Mouse (Mus musculus): ENCODE data around the gene Ubfd1. TPM values are rescaled to one million over a fixed set of nuclear protein-coding genes. Genes with fewer than 3 reads are reported as not detected.
"Not testable (repeated sequence)": the region's sequence is repeated elsewhere in the genome, so short reads cannot be mapped to it uniquely, and the experiment has no call there.

The Ubfd1 gene
- polyA plus RNA-seq, 1 experiment from 2014 or later: 73.3 TPM

- ATAC-seq (ENCODE audit: low FRiP score): no peak
- Histone ChIP-seq H3K4me2 (no peak overlapping the region), H3K27me3 (replicated peaks) (no peaks in the 10 kb centered on the region), H3K27ac (replicated peaks) (no peak overlapping the region), H3K36me3 (peaks cover 74% of the 10 kb centered on the region), H3K9ac (replicated peaks) (no peak overlapping the region), H3K9me3 (replicated peaks) (no peaks in the 10 kb centered on the region), H3K4me3 (replicated peaks) (no peak overlapping the region), H3K4me1 (peaks cover 8% of the 10 kb centered on the region)
- WGBS: 100% methylated on average over 2 of the region's 2 CpGs
Measured at GRCm38 (mm10) chr7:122094564-122095330, 27.8 kb downstream of the Ubfd1 start.

GRCm38 (mm10) chr7:122098009-122098408 lies 31.0 kb downstream of the Ubfd1 start:
- Histone ChIP-seq H3K27ac (replicated peaks) (no peak overlapping the region), H3K27me3 (replicated peaks) (no peaks in the 10 kb centered on the region), H3K4me3 (replicated peaks) (no peak overlapping the region), H3K4me2 (no peak overlapping the region), H3K9me3 (replicated peaks) (no peaks in the 10 kb centered on the region), H3K36me3 (peaks cover 45% of the 10 kb centered on the region), H3K9ac (replicated peaks) (no peak overlapping the region), H3K4me1 (peaks cover 28% of the 10 kb centered on the region)
- ATAC-seq (ENCODE audit: low FRiP score): no peak
- 94% methylated on average over 3 of the region's 3 CpGs for WGBS

DNA sequence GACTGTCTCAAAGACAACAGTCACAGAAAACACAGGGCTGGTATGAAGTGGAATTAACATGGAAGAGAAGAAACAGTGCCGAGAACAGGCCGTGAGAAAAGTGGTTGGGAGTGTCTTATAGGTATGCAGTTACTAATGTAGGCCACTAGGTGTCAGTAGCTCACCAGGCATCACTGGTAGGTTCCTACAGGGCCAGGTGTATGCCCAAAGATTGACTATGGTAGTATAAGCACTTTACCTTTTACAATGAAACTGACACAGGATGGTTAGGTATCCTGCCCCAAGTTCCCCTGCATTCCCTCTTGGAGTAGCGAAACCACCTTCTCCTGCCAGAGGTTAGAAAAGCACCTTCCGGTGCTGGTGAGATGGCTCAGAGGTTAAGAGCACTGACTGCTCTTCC lies 32.2 kb downstream of the Ubfd1 start:
- peaks cover 28% of the 10 kb centered on the region for H3K4me1 ChIP-seq
- no peak overlapping the region for H3K27ac ChIP-seq (replicated peaks)
- no peaks in the 10 kb centered on the region for H3K27me3 ChIP-seq (replicated peaks)
- H3K4me3 ChIP-seq (replicated peaks): no peak overlapping the region
- H3K36me3 ChIP-seq: peaks cover 42% of the 10 kb centered on the region
- no peaks in the 10 kb centered on the region for H3K9me3 ChIP-seq (replicated peaks)
- 56% methylated on average over 4 of the region's 4 CpGs for WGBS
- H3K4me2 ChIP-seq: no peak overlapping the region
- no peak for ATAC-seq (ENCODE audit: low FRiP score)
- no peak overlapping the region for H3K9ac ChIP-seq (replicated peaks)

GRCm38 (mm10) chr7:122101014-122101746 lies 34.2 kb downstream of the Ubfd1 start:
- Histone ChIP-seq H3K4me3 (replicated peaks) (peak overlapping the region; percentile 69), H3K36me3 (peaks cover 23% of the 10 kb centered on the region), H3K4me1 (peaks cover 28% of the 10 kb centered on the region), H3K27ac (replicated peaks) (peak overlapping the region; percentile 72; the same call in 1 of the 2 replicates), H3K9ac (replicated peaks) (peak overlapping the region; percentile 89), H3K4me2 (peak overlapping the region; percentile 82)
- ATAC-seq (ENCODE audit: low FRiP score): peak; percentile 72
- WGBS: 9% methylated on average over 22 of the region's 28 CpGs
- not testable (repeated sequence) for H3K9me3 ChIP-seq (replicated peaks); H3K27me3 ChIP-seq (replicated peaks)

DNA sequence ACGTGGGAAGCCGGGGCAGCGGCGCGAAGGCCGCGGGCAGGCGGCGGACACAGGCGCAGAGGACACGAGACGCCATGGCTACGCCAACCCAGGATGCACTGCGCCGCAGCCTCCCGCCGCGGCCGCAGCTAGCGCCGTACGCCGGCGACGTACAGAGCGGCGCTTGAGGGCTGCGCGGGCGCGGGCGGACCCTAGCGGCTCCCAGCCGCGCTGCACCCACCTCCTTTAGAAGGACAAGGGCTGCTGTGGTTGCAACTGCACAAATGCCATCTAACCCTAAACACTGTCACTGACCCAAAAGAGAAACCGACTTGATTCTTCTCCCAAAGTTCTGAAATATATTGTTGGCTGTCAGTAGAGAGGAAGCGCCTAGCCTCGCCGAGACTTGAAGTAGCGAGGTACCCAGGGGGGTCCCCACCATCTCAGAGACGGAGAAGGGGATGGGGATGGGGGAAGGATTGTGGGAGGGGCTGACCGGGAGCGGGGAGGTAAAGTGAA lies 34.8 kb downstream of the Ubfd1 start, which contains the start of gene Ndufab1:
Gene Ndufab1 (minus strand): TSS at position 140 of the 498 bp plus-strand sequence.
- peak; percentile 99 for ATAC-seq (ENCODE audit: low FRiP score)
- Histone ChIP-seq H3K36me3 (peaks cover 17% of the 10 kb centered on the region), H3K4me1 (peaks cover 28% of the 10 kb centered on the region), H3K4me2 (peak within 1 kb of the TSS; percentile 82), H3K4me3 (replicated peaks) (peak within 1 kb of the TSS; percentile 69), H3K9ac (replicated peaks) (peak within 1 kb of the TSS; percentile 89), H3K9me3 (replicated peaks) (no peaks in the 10 kb centered on the region), H3K27me3 (replicated peaks) (no peaks in the 10 kb centered on the region), H3K27ac (replicated peaks) (peak within 1 kb of the TSS; percentile 75)
- WGBS: under 1% methylated on average over 38 of the region's 43 CpGs

DNA sequence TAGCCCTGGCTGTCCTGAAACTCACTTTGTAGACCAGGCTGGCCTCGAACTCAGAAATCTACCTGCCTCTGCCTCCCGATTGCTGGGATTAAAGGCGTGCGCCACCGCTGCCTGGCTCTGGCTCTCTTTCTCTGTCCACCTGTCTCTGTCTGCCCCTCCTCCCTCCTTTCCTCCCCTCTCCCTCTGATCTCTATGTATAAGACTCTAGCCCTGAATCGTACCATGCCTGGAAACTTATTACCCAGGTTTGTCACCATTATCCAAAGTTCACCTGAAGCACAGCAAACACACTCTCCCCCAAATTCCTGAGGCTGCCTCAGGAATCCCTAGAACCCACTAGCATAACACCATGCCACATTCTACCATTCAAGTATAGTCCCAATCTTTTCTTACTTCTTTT lies 41.2 kb downstream of the Ubfd1 start:
- Histone ChIP-seq H3K27me3 (replicated peaks) (no peaks in the 10 kb centered on the region), H3K9me3 (replicated peaks) (no peaks in the 10 kb centered on the region), H3K4me3 (replicated peaks) (no peak overlapping the region), H3K36me3 (peaks cover 8% of the 10 kb centered on the region; the same call in 1 of the 2 replicates), H3K4me1 (no peaks in the 10 kb centered on the region), H3K27ac (replicated peaks) (no peak overlapping the region), H3K4me2 (no peak overlapping the region), H3K9ac (replicated peaks) (no peak overlapping the region)
- no peak for ATAC-seq (ENCODE audit: low FRiP score)
- WGBS: 96% methylated on average over 6 of the region's 6 CpGs

- Histone ChIP-seq H3K9me3 (replicated peaks) (no peaks in the 10 kb centered on the region), H3K4me1 (no peaks in the 10 kb centered on the region), H3K27ac (replicated peaks) (no peak overlapping the region), H3K4me3 (replicated peaks) (no peak overlapping the region), H3K36me3 (peaks cover 40% of the 10 kb centered on the region), H3K27me3 (replicated peaks) (no peaks in the 10 kb centered on the region), H3K4me2 (no peak overlapping the region), H3K9ac (replicated peaks) (no peak overlapping the region)
- no peak for ATAC-seq (ENCODE audit: low FRiP score)
- 91% methylated on average over 4 of the region's 4 CpGs for WGBS
Measured at GRCm38 (mm10) chr7:122123518-122123917, 56.5 kb downstream of the Ubfd1 start.

- Histone ChIP-seq H3K9me3 (replicated peaks) (no peaks in the 10 kb centered on the region), H3K4me3 (replicated peaks) (no peak overlapping the region), H3K36me3 (peaks cover 31% of the 10 kb centered on the region), H3K4me1 (no peaks in the 10 kb centered on the region), H3K9ac (replicated peaks) (no peak overlapping the region), H3K27me3 (replicated peaks) (no peaks in the 10 kb centered on the region), H3K4me2 (no peak overlapping the region), H3K27ac (replicated peaks) (no peak overlapping the region)
- WGBS: 77% methylated on average over 8 of the region's 8 CpGs
- no peak for ATAC-seq (ENCODE audit: low FRiP score)
Measured at GRCm38 (mm10) chr7:122125636-122126035, 58.7 kb downstream of the Ubfd1 start.

- ATAC-seq (ENCODE audit: low FRiP score): no peak
Measured at GRCm38 (mm10) chr7:122126946-122127345, 60.0 kb downstream of the Ubfd1 start.

More at GRCm38 (mm10) chr7:122126946-122127345, 60.0 kb downstream of the Ubfd1 start:
- Histone ChIP-seq H3K27ac (replicated peaks) (no peak overlapping the region), H3K4me1 (peaks cover 3% of the 10 kb centered on the region; the same call in 1 of the 2 replicates), H3K9ac (replicated peaks) (no peak overlapping the region), H3K36me3 (peaks cover 31% of the 10 kb centered on the region), H3K9me3 (replicated peaks) (no peaks in the 10 kb centered on the region), H3K4me2 (no peak overlapping the region), H3K27me3 (replicated peaks) (no peaks in the 10 kb centered on the region), H3K4me3 (replicated peaks) (no peak overlapping the region)
- WGBS: 95% methylated on average over 11 of the region's 11 CpGs
